Mouse (Mus musculus) monocyte, adult 5-6 weeks (primary cell): ENCODE results near the gene Il6st. TPM values are rescaled to one million over a fixed set of nuclear protein-coding genes. Genes with fewer than 3 reads are reported as not detected.

ENCODE experiments used
- ATAC-seq: fragments of 153-309, 156-312 bp; replicated peaks from 2 replicates; pipeline ENCODE4 v1.8.0; 2017; ENCODE audit warnings: mild to moderate bottlenecking; ENCODE audit not compliant: low TSS enrichment, insufficient number of reproducible peaks, severe bottlenecking, poor library complexity, low FRiP score
- total RNA-seq: library from RNA; stranded (forward); fragments of 200-1000, 200-491, 200-594 nt; gene quantifications from 3 replicates; pipeline ENCODE4 v1.2.3, GENCODE M21; 2017

Gene Il6st
- total RNA-seq, 1 experiment from 2014 or later: 23.5 TPM

DNA sequence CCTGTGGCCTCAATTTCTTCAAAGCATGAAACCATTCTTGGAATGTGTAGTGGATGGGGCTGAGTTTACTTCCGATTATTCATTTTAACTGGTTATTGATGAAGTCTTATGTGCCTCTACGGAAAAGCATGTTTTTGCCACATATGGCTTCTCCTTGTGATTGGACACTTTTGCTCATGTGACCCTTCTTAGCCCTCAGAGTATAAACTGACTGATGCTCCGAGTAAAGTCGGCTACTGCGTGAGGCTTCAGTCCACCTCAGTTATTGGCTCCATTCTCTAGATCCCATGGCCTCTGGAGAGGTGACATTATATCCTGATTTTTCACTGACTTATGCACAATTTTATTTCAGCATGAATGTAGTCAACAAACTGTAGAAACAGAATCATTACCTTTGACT lies 89.4 kb downstream of the Il6st start:
- no peak for ATAC-seq

DNA sequence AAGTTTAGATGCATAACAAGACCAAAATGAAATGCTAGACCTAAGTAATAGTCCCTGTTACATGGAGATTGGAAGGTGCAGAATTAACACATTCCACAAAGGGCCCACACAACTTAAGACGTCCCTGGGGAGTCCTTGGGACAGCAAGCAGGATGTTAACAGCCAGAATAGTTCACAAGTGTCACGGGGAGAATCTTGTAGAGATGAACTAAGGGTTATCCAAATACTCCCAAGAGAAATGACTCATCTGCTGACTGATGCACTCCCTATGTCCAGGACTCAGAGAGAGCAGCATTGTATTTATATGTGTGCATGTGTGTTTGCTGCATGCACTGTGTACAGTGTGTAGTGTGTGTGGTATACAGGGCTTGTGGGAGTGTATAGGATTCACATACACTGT lies 92.6 kb downstream of the Il6st start:
- no peak for ATAC-seq

Other genes with a start within 250 kb of the Il6st start
- 0.68 TPM in 1 of 3 replicates, not detected in the others for gene Ankrd55, start 175.6 kb upstream of the Il6st start, total RNA-seq
- gene Il31ra, start 130.3 kb downstream of the Il6st start, total RNA-seq: 10.8 to 14.4 TPM (median 11.8 TPM) in 3 replicates
- gene Ddx4, start 188.4 kb downstream of the Il6st start, total RNA-seq: 1.7 TPM in 1 of 3 replicates, not detected in the others
- 33.1 to 48.4 TPM (median 35.9 TPM) in 3 replicates for gene Slc38a9, start 196.7 kb downstream of the Il6st start, total RNA-seq